Mouse (Mus musculus): ENCODE data around the gene Rbm45.

Rbm45 gene

GRCm38 (mm10) chr2:76378646-76379045 is 8.9 kb downstream of the Rbm45 start:
- in situ Hi-C loops (cut with MboI, MseI), result loop anchor here (25.0 kb wide), 1 partner anchor 1534 kb away; no protein-coding TSS in a partner anchor

- in situ Hi-C loops (cut with MboI, MseI), result loop anchor here (25.0 kb wide), 1 partner anchor 1526 kb away; no protein-coding TSS in a partner anchor
These were observed 16.7 kb downstream of the Rbm45 start for GRCm38 (mm10) chr2:76386531-76386930.

- in situ Hi-C loops (cut with MboI, MseI), result no loop called here
These were observed 30.4 kb downstream of the Rbm45 start for GRCm38 (mm10) chr2:76400178-76400577.

GRCm38 (mm10) chr2:76405596-76406150 is 35.9 kb downstream of the Rbm45 start:
- in situ Hi-C loops (cut with MboI, MseI), result loop anchor here (5.0 kb wide), 1 partner anchor 38 kb away; the partner anchor contains the start of gene Rbm45

- in situ Hi-C loops (cut with MboI, MseI), result loop anchor here (5.0 kb wide), 1 partner anchor 39 kb away; the partner anchor contains the start of gene Rbm45
These were observed 36.6 kb downstream of the Rbm45 start, which contains the start of gene Osbpl6 for GRCm38 (mm10) chr2:76406151-76406936. Osbpl6 (plus strand) TSS chr2:76406508.

GRCm38 (mm10) chr2:76406937-76407441 is 37.2 kb downstream of the Rbm45 start:
- in situ Hi-C loops (cut with MboI, MseI), result loop anchor here (5.0 kb wide), 1 partner anchor 40 kb away; the partner anchor contains the start of gene Rbm45

- in situ Hi-C loops (cut with MboI, MseI), result loop anchor here (5.0 kb wide), 1 partner anchor 42 kb away; the partner anchor contains the start of gene Rbm45
These were observed 39.7 kb downstream of the Rbm45 start for GRCm38 (mm10) chr2:76409526-76409925.

GRCm38 (mm10) chr2:76409986-76410385 is 40.2 kb downstream of the Rbm45 start:
- in situ Hi-C loops (cut with MboI, MseI), result loop anchor here (5.0 kb wide), 1 partner anchor 43 kb away; the partner anchor contains the start of gene Rbm45

GRCm38 (mm10) chr2:76412924-76413323 is 43.1 kb downstream of the Rbm45 start:
- in situ Hi-C loops (cut with MboI, MseI), result no loop called here

GRCm38 (mm10) chr2:76417446-76418141 is 47.8 kb downstream of the Rbm45 start:
- in situ Hi-C loops (cut with MboI, MseI), result no loop called here

- in situ Hi-C loops (cut with MboI, MseI), result no loop called here
These were observed 48.3 kb downstream of the Rbm45 start for GRCm38 (mm10) chr2:76418142-76418518.

GRCm38 (mm10) chr2:76421411-76421924 is 51.7 kb downstream of the Rbm45 start:
- in situ Hi-C loops (cut with MboI, MseI), result loop anchor here (10.0 kb wide), 1 partner anchor 633 kb away; no protein-coding TSS in a partner anchor

GRCm38 (mm10) chr2:76426816-76427215 is 57.0 kb downstream of the Rbm45 start:
- in situ Hi-C loops (cut with MboI, MseI), result loop anchor here (10.0 kb wide), 1 partner anchor 628 kb away; no protein-coding TSS in a partner anchor

GRCm38 (mm10) chr2:76429318-76429717 is 59.5 kb downstream of the Rbm45 start:
- in situ Hi-C loops (cut with MboI, MseI), result loop anchor here (10.0 kb wide), 1 partner anchor 625 kb away; no protein-coding TSS in a partner anchor

GRCm38 (mm10) chr2:76429855-76430254 is 60.1 kb downstream of the Rbm45 start:
- in situ Hi-C loops (cut with MboI, MseI), result loop anchor here (10.0 kb wide), 1 partner anchor 625 kb away; no protein-coding TSS in a partner anchor

GRCm38 (mm10) chr2:76430539-76430938 is 60.8 kb downstream of the Rbm45 start:
- in situ Hi-C loops (cut with MboI, MseI), result no loop called here
